Mouse (Mus musculus) MEL (cell line): Measurements from ENCODE around the gene H13. TPM values are rescaled to one million over a fixed set of nuclear protein-coding genes. Genes with fewer than 3 reads are reported as not detected.

Experiments used
- DNase-seq: peaks from one replicate; pipeline ENCODE4 v3.0.0; 2011; ENCODE audit warnings: low read depth, low spot score
- H3K27ac ChIP-seq: 2 replicates; pipeline ENCODE4 v1.5.1; 2012; ENCODE audit warnings: low read depth, mild to moderate bottlenecking, control low read depth, low read length, moderate library complexity; ENCODE audit not compliant: control insufficient read depth
- H3K27me3 ChIP-seq, 2 experiments: fragments of 150-350 bp in 1 of 2; sonication (generic) in 1 of 2; 2 replicates each; pipeline ENCODE4 v1.6.1; 2012; ENCODE audit warnings: low read length in 2 of 2, mild to moderate bottlenecking in 2 of 2, improper control_type of control experiment in 1 of 2, moderate library complexity in 1 of 2; ENCODE audit not compliant: insufficient read depth in 2 of 2, control insufficient read depth in 1 of 2
- H3K36me3 ChIP-seq, 2 experiments: 2 replicates each; pipeline ENCODE4 v1.6.1; 2012 to 2014; ENCODE audit warnings: low read length in 2 of 2, improper control_type of control experiment in 1 of 2, inconsistent platforms in 1 of 2, mild to moderate bottlenecking in 1 of 2; ENCODE audit not compliant: insufficient read depth in 2 of 2, control insufficient read depth in 1 of 2
- H3K4me1 ChIP-seq, 2 experiments: fragments of 150-350 bp in 1 of 2; sonication (generic) in 1 of 2; 2 replicates each; pipeline ENCODE4 v1.6.1; 2012; ENCODE audit warnings: low read length in 2 of 2, improper control_type of control experiment in 1 of 2, mild to moderate bottlenecking in 1 of 2; ENCODE audit not compliant: insufficient read depth in 2 of 2, control insufficient read depth in 1 of 2
- H3K4me3 ChIP-seq, 2 experiments: fragments of 150-350 bp in 1 of 2; sonication (generic) in 1 of 2; 2 replicates each; pipeline ENCODE4 v1.5.1; 2012; ENCODE audit warnings: low read depth in 2 of 2, low read length in 2 of 2, mild to moderate bottlenecking in 2 of 2, moderate library complexity in 2 of 2, control low read depth in 1 of 2, improper control_type of control experiment in 1 of 2; ENCODE audit not compliant: control insufficient read depth in 1 of 2, insufficient read depth in 1 of 2
- H3K79me2 ChIP-seq: 2 replicates; pipeline ENCODE4 v1.6.1; 2012; ENCODE audit warnings: mild to moderate bottlenecking, low read length, moderate library complexity; ENCODE audit not compliant: control insufficient read depth, poor library complexity, insufficient read depth
- H3K9ac ChIP-seq: 2 replicates; pipeline ENCODE4 v1.6.1; 2012; ENCODE audit warnings: low read depth, mild to moderate bottlenecking, control low read depth, low read length, moderate library complexity; ENCODE audit not compliant: control insufficient read depth, poor library complexity, severe bottlenecking
- H3K9me3 ChIP-seq: fragments of 150-350 bp; sonication (generic); replicated peaks from 2 replicates; pipeline ENCODE4 v1.6.1; 2012; ENCODE audit warnings: mild to moderate bottlenecking, low read length, improper control_type of control experiment, moderate library complexity; ENCODE audit not compliant: insufficient read depth
- CHD2 ChIP-seq: IDR thresholded peaks from 2 replicates; pipeline ENCODE4 v1.6.1; 2011; ENCODE audit warnings: low read length, improper control_type of control experiment
- E2F4 ChIP-seq: IDR thresholded peaks from 2 replicates; pipeline ENCODE4 v1.6.1; 2011; ENCODE audit warnings: low read depth, low read length, improper control_type of control experiment, borderline replicate concordance
- EP300 ChIP-seq, 2 experiments: IDR thresholded peaks; 2 replicates each; pipeline ENCODE4 v1.6.1; 2011; ENCODE audit warnings: improper control_type of control experiment in 2 of 2, low read length in 2 of 2, low read depth in 1 of 2, mild to moderate bottlenecking in 1 of 2
- ETS1 ChIP-seq: IDR thresholded peaks from 2 replicates; pipeline ENCODE4 v1.6.1; 2012; ENCODE audit warnings: low read depth, mild to moderate bottlenecking, inconsistent platforms, low read length, improper control_type of control experiment, moderate library complexity
- GABPA ChIP-seq: IDR thresholded peaks from 2 replicates; pipeline ENCODE4 v1.6.1; 2012; ENCODE audit warnings: low read depth, mild to moderate bottlenecking, inconsistent platforms, low read length, improper control_type of control experiment, moderate library complexity
- GATA1 ChIP-seq: IDR thresholded peaks from 2 replicates; pipeline ENCODE4 v1.6.1; 2011; ENCODE audit warnings: low read depth, low read length, improper control_type of control experiment
- HCFC1 ChIP-seq: IDR thresholded peaks from 2 replicates; pipeline ENCODE4 v1.6.1; 2012; ENCODE audit warnings: low read depth, mild to moderate bottlenecking, inconsistent platforms, low read length, improper control_type of control experiment, moderate library complexity
- JUND ChIP-seq: IDR thresholded peaks from 2 replicates; pipeline ENCODE4 v1.6.1; 2011; ENCODE audit warnings: low read depth, mild to moderate bottlenecking, improper control_type of control experiment, low read length
- MAFK ChIP-seq: IDR thresholded peaks from 2 replicates; pipeline ENCODE4 v1.6.1; 2011; ENCODE audit warnings: low read depth, mild to moderate bottlenecking, low read length, improper control_type of control experiment, borderline replicate concordance
- MAZ ChIP-seq: IDR thresholded peaks from 2 replicates; pipeline ENCODE4 v1.6.1; 2012; ENCODE audit warnings: low read depth, mild to moderate bottlenecking, inconsistent platforms, low read length, improper control_type of control experiment
- MXI1 ChIP-seq: IDR thresholded peaks from 2 replicates; pipeline ENCODE4 v1.6.1; 2011; ENCODE audit warnings: mild to moderate bottlenecking, low read depth, low read length, improper control_type of control experiment
- MYC ChIP-seq: IDR thresholded peaks from 2 replicates; pipeline ENCODE4 v1.6.1; 2011; ENCODE audit warnings: low read depth, mild to moderate bottlenecking, low read length, improper control_type of control experiment, moderate library complexity
- NRF1 ChIP-seq: IDR thresholded peaks from 2 replicates; pipeline ENCODE4 v1.6.1; 2014; ENCODE audit warnings: low read depth, mild to moderate bottlenecking, inconsistent platforms, low read length, improper control_type of control experiment, moderate library complexity; ENCODE audit not compliant: poor library complexity, insufficient read depth, severe bottlenecking
- POLR2AphosphoS2 ChIP-seq: IDR thresholded peaks from 2 replicates; pipeline ENCODE4 v1.6.1; 2011; ENCODE audit warnings: low read length, improper control_type of control experiment
- RAD21 ChIP-seq: IDR thresholded peaks from 2 replicates; pipeline ENCODE4 v1.6.1; 2011; ENCODE audit warnings: mild to moderate bottlenecking, low read depth, low read length, improper control_type of control experiment
- RCOR1 ChIP-seq: IDR thresholded peaks from 2 replicates; pipeline ENCODE4 v1.6.1; 2012; ENCODE audit warnings: low read depth, mild to moderate bottlenecking, inconsistent platforms, low read length, improper control_type of control experiment
- SIN3A ChIP-seq: IDR thresholded peaks from 2 replicates; pipeline ENCODE4 v1.6.1; 2012; ENCODE audit warnings: low read length, improper control_type of control experiment, inconsistent platforms
- SMC3 ChIP-seq: IDR thresholded peaks from 2 replicates; pipeline ENCODE4 v1.6.1; 2011; ENCODE audit warnings: low read depth, low read length, improper control_type of control experiment
- TBP ChIP-seq: IDR thresholded peaks from 2 replicates; pipeline ENCODE4 v1.8.0; 2011; ENCODE audit warnings: low read depth, low read length, improper control_type of control experiment
- TCF12 ChIP-seq: IDR thresholded peaks from 2 replicates; pipeline ENCODE4 v1.6.1; 2014; ENCODE audit warnings: low read depth, mild to moderate bottlenecking, inconsistent platforms, low read length, improper control_type of control experiment, moderate library complexity
- USF1 ChIP-seq: IDR thresholded peaks from 2 replicates; pipeline ENCODE4 v1.6.1; 2014; ENCODE audit warnings: low read depth, mild to moderate bottlenecking, inconsistent platforms, low read length, improper control_type of control experiment, moderate library complexity
- USF2 ChIP-seq, 2 experiments: IDR thresholded peaks; 2 replicates each; pipeline ENCODE4 v1.6.1; 2011 to 2012; ENCODE audit warnings: improper control_type of control experiment in 2 of 2, low read length in 2 of 2, borderline replicate concordance in 1 of 2, inconsistent platforms in 1 of 2, low read depth in 1 of 2, mild to moderate bottlenecking in 1 of 2; ENCODE audit not compliant: insufficient read depth in 1 of 2
- ZC3H11A ChIP-seq: IDR thresholded peaks from 2 replicates; pipeline ENCODE4 v1.6.1; 2012; ENCODE audit warnings: low read depth, mild to moderate bottlenecking, inconsistent platforms, low read length, improper control_type of control experiment
- ZKSCAN1 ChIP-seq: IDR thresholded peaks from 2 replicates; pipeline ENCODE4 v1.6.1; 2012; ENCODE audit warnings: low read depth, mild to moderate bottlenecking, inconsistent platforms, low read length, improper control_type of control experiment, moderate library complexity
- ZNF384 ChIP-seq: IDR thresholded peaks from 2 replicates; pipeline ENCODE4 v1.6.1; 2012; ENCODE audit warnings: low read depth, mild to moderate bottlenecking, inconsistent platforms, low read length, improper control_type of control experiment
- polyA plus RNA-seq, 2 experiments: library from polyadenylated mRNA; stranded (reverse) in 1 of 2; unstranded in 1 of 2; fragments of >175 nt in 1 of 2; fragments of >200 nt in 1 of 2; gene quantifications; 2 replicates each; pipeline versions ENCODE4 v1.2.1 to v1.2.4; 2012; ENCODE audit warnings: low replicate concordance in 2 of 2, low read depth in 1 of 2; ENCODE audit not compliant: insufficient read length in 2 of 2, insufficient read depth in 1 of 2, missing spikeins in 1 of 2
- total RNA-seq: library from RNA; depleted of rRNA; stranded (reverse); fragments of 300-350 nt; gene quantifications from 2 replicates; pipeline ENCODE4 v1.2.3, GENCODE M21; 2012

The H13 gene
- total and polyA plus RNA-seq, 3 experiments = 82.7 to 421 (median 139) TPM

DNA sequence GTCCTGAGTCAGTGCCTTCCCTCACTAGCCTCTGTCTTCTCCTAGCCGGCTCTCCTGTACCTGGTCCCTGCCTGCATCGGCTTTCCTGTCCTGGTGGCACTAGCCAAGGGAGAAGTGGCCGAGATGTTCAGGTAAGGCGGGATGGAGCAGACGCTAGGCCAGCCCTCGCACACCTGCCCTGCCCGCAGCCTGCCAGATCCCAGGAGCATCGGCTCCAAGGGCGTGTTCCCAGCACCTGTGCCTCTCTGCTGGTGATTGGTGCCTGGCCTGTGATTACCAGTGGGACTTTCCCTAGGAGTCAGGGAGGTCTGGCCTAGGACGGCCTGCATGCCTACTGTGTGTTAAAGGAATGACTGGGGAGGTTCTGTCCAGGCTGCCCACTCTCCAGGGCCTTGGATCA is 30.9 kb downstream of the H13 start:
- Histone ChIP-seq H3K27ac (no peak overlapping the region), H3K4me1 (no peaks in the 10 kb centered on the region), H3K27me3 (no peaks in the 10 kb centered on the region), H3K36me3 (peaks cover 0 to 16% of the 10 kb centered on the region in 2 experiments; a peak in 2 of 4 replicates), H3K4me3 (no peak overlapping the region), H3K9me3 (no peaks in the 10 kb centered on the region), H3K9ac (no peak overlapping the region), H3K79me2 (no peaks in the 10 kb centered on the region; the same call in 1 of the 2 replicates)
- no peak for TF ChIP-seq USF2 (IDR thresholded peaks at IDR 0.05; ENCODE audit: borderline replicate concordance in 1 of 2, insufficient read depth in 1 of 2, low read depth in 1 of 2, low read length in 2 of 2)
- no peak for TF ChIP-seq ETS1
- no peak for TF ChIP-seq TBP
- no peak for TF ChIP-seq ZKSCAN1
- no peak for TF ChIP-seq RCOR1
- no peak for TF ChIP-seq RAD21
- TF ChIP-seq GATA1 = no peak
- TF ChIP-seq HCFC1 = no peak
- no peak for TF ChIP-seq MAZ
- no peak for TF ChIP-seq NRF1
- no peak for TF ChIP-seq EP300 (IDR thresholded peaks at IDR 0.05; ENCODE audit: low read depth in 1 of 2, low read length in 2 of 2)
- DNase-seq = no peak

DNA sequence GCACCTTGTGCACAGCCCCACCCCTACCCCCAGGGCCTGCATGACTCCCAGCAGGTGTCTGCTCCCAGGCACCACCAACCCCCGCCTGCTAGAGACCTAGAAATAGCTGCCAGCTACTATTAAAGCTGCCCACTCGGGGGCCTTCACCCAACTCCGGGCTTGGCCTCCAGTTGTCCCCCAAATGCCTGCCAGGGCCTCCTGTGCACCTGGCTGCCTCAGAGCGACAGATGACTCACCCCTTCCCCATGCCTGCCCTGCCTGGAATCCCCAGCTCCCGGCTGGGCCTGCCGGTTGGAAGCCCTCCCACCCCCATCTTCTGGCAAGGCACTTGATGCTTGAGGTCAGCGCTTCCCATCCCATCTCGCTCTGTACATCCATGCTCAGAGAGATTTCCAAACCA is 31.5 kb downstream of the H13 start:
- peaks cover 0 to 16% of the 10 kb centered on the region in 2 experiments; a peak in 2 of 4 replicates for H3K36me3 ChIP-seq
- H3K4me1 ChIP-seq = no peaks in the 10 kb centered on the region
- H3K9me3 ChIP-seq = no peaks in the 10 kb centered on the region
- no peak overlapping the region for H3K9ac ChIP-seq
- H3K27me3 ChIP-seq = no peaks in the 10 kb centered on the region
- no peak overlapping the region for H3K4me3 ChIP-seq
- no peaks in the 10 kb centered on the region; the same call in 1 of the 2 replicates for H3K79me2 ChIP-seq
- H3K27ac ChIP-seq = no peak overlapping the region
- TF ChIP-seq TBP (no peak), MYC (no peak), MAZ (no peak), E2F4 (no peak), CHD2 (no peak), TCF12 (no peak), SIN3A (no peak), ZC3H11A (no peak), GABPA (no peak), ZNF384 (no peak), USF1 (no peak), RAD21 (no peak), POLR2AphosphoS2 (no peak), JUND (no peak), MXI1 (no peak), MAFK (no peak), SMC3 (no peak), GATA1 (no peak)
- no peak for DNase-seq
